Mouse (Mus musculus) forebrain, embryonic 10.5 days (tissue): Measurements from ENCODE around the gene Tbc1d22b. TPM values are rescaled to one million over a fixed set of nuclear protein-coding genes. Genes with fewer than 3 reads are reported as not detected.

Source experiments
- DNase-seq: peaks from one replicate; pipeline ENCODE4 v3.0.0-alpha.2; 2017; ENCODE audit warnings: low spot score; ENCODE audit errors: extremely low spot score
- H3K27ac ChIP-seq: fragments of 300-500 bp; sonication (generic); 2 replicates; pipeline ENCODE4 v1.5.1; 2016; ENCODE audit warnings: mild to moderate bottlenecking
- H3K27me3 ChIP-seq: fragments of 300-500 bp; sonication (generic); 2 replicates; pipeline ENCODE4 v1.6.1; 2016; ENCODE audit warnings: mild to moderate bottlenecking; ENCODE audit not compliant: poor library complexity, severe bottlenecking
- H3K36me3 ChIP-seq: fragments of 300-500 bp; sonication (generic); replicated peaks from 2 replicates; pipeline ENCODE4 v1.6.1; 2016; ENCODE audit warnings: mild to moderate bottlenecking, moderate library complexity
- H3K4me1 ChIP-seq: fragments of 300-500 bp; sonication (generic); 2 replicates; pipeline ENCODE4 v1.6.1; 2016
- H3K4me3 ChIP-seq: fragments of 300-500 bp; sonication (generic); 2 replicates; pipeline ENCODE4 v1.5.1; 2016; ENCODE audit warnings: mild to moderate bottlenecking, moderate library complexity
- H3K9me3 ChIP-seq: fragments of 300-500 bp; sonication (generic); 2 replicates; pipeline ENCODE4 v1.6.1; 2016; ENCODE audit warnings: mild to moderate bottlenecking, moderate library complexity
- WGBS: fragments of 180-500 bp; shearing (Covaris S2); methylation state at CpG from one replicate; pipeline ENCODE4 v1.1.7; 2016; 5-methylcytosine and 5-hydroxymethylcytosine counted together
- microRNA-seq: library from miRNA; unstranded; fragments of <30 nt; microRNA quantifications from one replicate; pipeline ENCODE4, GENCODE M21; 2017
- polyA plus RNA-seq: library from polyadenylated mRNA; unstranded; fragments of >200 nt; fragmentation: Nextera tagmentation; extraction: Ambion mirVana; gene quantifications from 2 replicates; pipeline ENCODE4 v1.2.1, GENCODE M21; 2016

Tbc1d22b gene
- polyA plus RNA-seq, 1 experiment from 2014 or later: 18.3 TPM

DNA sequence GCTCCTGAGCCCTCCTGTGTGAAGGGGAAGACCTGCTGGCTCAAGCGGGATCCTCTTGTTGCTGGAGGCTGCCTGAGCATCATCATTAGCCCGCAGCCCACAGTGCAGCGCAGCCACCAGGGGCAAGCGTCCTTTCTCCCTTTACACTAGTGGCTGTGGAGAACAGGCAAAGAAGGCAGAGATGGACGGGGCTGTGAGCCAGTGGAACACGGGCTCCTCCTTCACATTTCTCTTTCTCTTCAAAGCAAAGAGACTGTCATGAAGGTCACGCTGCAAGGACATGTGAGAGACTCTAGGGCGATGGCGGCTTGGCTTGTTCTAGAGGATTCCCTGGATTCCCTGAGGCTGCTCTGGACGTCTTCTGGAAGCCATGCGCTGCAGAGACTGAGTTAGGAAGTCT is 91.4 kb downstream of the Tbc1d22b start:
- no peaks in the 10 kb centered on the region for H3K9me3 ChIP-seq
- WGBS: 94% methylated on average over 11 of the region's 11 CpGs
- peaks cover 81% of the 10 kb centered on the region for H3K36me3 ChIP-seq
- H3K27ac ChIP-seq: no peak overlapping the region
- H3K4me1 ChIP-seq: 0 out of 2 replicates have a peak, but pooled peaks cover 4% of the 10 kb centered on the region
- H3K4me3 ChIP-seq: no peak overlapping the region
- no peak for DNase-seq
- no peaks in the 10 kb centered on the region for H3K27me3 ChIP-seq

DNA sequence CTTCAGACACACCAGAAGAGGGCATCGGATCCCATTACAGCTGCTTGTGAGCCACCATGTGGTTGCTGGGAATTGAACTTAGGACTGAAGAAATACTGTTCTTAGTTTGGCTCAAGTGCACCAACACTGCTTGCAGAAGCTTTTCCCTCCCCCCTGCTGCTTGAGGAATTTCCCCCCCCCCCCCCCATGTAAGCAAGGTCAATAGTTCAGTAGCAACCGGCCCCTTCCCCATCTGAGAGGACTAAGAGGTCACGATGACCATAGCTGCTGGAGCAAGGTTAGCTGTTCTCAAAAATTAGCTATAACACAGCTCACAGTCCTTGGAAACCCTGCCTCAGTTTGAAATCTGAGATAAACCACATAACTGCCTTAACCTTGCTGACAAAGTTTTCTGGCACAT is 92.6 kb downstream of the Tbc1d22b start:
- H3K9me3 ChIP-seq: no peaks in the 10 kb centered on the region
- WGBS: 68% methylated on average over 3 of the region's 3 CpGs
- DNase-seq: no peak
- H3K27me3 ChIP-seq: no peaks in the 10 kb centered on the region
- H3K4me3 ChIP-seq: no peak overlapping the region
- peaks cover 78% of the 10 kb centered on the region for H3K36me3 ChIP-seq
- no peak overlapping the region for H3K27ac ChIP-seq
- H3K4me1 ChIP-seq: 0 out of 2 replicates have a peak, but pooled peaks cover 5% of the 10 kb centered on the region

Small RNAs within 50 kb of the gene (microRNA-seq; reads per million reads assigned to microRNA genes)
- not detected for gene Mir7667

Other genes starting within 250 kb of the Tbc1d22b start
- gene Pi16, start 232.1 kb upstream of the Tbc1d22b start, polyA plus RNA-seq: 0.71 and 0.73 TPM in 2 replicates
- gene Mtch1, start 201.9 kb upstream of the Tbc1d22b start, polyA plus RNA-seq: 255 and 270 TPM in 2 replicates
- gene Fgd2, start 188.9 kb upstream of the Tbc1d22b start, polyA plus RNA-seq: 5.4 and 6.3 TPM in 2 replicates
- gene Pim1, start 59.0 kb upstream of the Tbc1d22b start, polyA plus RNA-seq: 32.2 and 33.1 TPM in 2 replicates
- gene Gm17657, start 147 bp upstream of the Tbc1d22b start, polyA plus RNA-seq: not detected in 2 replicates
- 1.0 and 1.2 TPM in 2 replicates for gene Tmem217, start 2.6 kb downstream of the Tbc1d22b start, polyA plus RNA-seq
- 120 and 124 TPM in 2 replicates for gene Rnf8, start 65.0 kb downstream of the Tbc1d22b start, polyA plus RNA-seq
- 3.6 and 3.9 TPM in 2 replicates for gene Gm28043, start 65.1 kb downstream of the Tbc1d22b start, polyA plus RNA-seq
- gene Cmtr1, start 110.8 kb downstream of the Tbc1d22b start, polyA plus RNA-seq: 139 and 156 TPM in 2 replicates
- gene Ccdc167, start 167.3 kb downstream of the Tbc1d22b start, polyA plus RNA-seq: 16.0 and 17.9 TPM in 2 replicates